Mouse (Mus musculus): ENCODE data around the gene Gm8439.

Gm8439 gene

DNA sequence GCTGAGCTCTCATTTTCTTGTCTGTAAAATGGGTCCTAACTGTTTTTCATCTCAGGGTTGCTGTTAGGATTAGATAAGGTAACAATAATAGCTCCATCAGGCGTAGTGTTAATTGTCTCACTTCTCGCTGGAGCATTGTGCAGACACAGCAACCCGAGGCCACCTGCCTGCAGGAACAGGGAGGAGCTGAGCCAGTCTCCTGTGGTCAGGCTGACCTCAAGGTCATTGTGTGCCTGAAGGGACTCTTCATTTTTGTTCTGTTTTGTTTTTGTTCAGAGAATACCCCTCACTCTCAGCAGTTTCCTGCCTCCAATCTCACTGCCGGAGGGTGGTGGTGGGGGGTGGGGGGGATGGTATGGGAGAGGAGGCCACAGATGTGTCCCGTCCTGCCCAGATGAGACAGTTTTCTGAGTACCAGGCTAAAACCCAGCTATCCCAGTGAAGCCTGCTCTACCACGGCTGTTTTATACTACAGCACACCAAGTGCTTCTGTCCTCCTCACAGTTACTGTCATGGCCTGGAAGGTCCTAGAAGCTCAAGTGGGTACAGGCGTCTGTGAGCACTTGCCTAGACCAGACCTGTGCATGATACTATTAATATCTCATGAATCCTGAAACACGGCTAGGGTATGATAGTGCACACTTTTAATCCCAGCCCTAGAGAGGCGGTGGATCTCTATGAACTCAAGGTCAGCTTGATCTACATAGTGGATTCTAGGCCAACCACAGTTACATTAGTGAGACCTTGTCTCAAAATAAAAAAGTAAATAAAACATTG, 23.9 kb downstream of the Gm8439 start:
- no peak for DNase-seq (ENCODE audit: low spot score)

DNA sequence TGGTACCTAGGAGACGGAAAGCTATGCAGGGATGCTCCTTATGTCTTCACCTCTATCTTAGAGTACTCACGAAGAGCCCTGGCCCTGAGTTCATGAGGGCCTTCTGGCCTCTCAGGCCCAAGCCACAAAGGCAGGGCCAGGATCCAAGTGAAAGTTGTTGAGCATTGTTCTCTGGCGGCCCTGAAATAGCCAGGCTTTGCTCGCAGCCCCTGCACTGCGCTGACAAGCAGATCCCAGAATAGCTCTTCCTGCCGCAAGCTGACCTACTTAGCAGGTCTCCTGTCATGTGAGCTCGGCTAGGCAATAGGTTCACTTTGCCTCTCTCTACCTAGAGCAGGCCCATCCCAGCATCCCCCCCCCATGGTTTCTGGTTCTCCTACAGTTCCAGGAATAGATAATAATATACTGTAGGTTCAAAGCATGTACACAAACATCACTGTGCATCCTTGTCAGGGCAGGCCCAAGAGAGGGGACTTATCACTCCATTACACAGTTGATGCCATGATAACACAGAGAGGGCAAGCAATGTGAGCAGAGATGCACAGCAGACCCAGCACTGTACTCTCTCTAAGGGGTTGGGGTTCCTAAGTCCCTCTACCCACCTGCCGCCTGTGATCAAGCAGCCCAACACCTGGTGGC, 25.3 kb downstream of the Gm8439 start:
- DNase-seq (ENCODE audit: low spot score) = no peak

DNA sequence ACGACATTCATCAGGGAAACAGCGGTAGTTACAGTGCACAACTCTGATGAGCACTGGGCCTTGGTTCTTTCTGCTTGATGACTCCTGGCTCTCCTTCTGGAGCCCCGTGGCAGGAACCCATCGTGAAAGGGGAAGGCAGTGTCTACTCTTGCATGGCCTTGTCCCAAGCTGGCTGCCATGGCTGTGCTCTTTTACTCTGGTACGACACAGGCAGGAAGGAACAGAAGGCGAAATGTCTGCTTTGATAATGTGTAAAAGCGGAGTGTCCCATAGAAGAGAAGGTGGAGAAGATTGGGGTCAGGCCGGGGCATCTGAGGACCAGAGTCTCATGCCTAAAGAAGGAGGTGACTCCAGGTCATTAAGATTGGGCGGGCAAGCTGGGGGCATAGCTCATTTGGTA, 26.1 kb downstream of the Gm8439 start:
- no peak for DNase-seq (ENCODE audit: low spot score)

DNA sequence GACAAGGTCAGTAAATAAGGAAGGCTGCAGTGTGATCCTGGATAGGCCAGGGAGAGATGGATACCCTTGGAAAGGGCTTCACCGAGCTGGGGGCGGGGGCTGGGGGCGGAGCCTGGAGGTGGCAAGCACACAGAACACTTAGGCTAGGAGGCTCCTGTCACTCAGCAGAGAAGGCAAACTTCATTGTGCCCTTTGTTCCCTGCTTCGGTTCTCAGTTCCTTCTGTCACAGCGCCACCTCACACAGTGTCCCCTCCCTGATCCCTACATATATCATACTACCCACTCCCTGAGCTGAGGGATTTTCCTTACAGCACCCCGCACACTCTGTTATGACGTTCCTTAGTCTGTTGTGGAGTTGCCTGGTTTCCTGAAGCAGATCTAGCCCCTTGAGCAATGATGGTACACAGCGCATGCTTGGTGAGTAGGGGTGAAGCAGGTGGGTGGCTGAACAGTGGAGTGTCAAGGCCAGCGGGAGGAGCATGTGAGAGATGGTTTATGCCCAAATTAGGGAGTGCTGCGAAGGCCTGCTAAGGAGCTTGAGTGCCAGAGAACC, 27.1 kb downstream of the Gm8439 start:
- DNase-seq (ENCODE audit: low spot score) = no peak

DNA sequence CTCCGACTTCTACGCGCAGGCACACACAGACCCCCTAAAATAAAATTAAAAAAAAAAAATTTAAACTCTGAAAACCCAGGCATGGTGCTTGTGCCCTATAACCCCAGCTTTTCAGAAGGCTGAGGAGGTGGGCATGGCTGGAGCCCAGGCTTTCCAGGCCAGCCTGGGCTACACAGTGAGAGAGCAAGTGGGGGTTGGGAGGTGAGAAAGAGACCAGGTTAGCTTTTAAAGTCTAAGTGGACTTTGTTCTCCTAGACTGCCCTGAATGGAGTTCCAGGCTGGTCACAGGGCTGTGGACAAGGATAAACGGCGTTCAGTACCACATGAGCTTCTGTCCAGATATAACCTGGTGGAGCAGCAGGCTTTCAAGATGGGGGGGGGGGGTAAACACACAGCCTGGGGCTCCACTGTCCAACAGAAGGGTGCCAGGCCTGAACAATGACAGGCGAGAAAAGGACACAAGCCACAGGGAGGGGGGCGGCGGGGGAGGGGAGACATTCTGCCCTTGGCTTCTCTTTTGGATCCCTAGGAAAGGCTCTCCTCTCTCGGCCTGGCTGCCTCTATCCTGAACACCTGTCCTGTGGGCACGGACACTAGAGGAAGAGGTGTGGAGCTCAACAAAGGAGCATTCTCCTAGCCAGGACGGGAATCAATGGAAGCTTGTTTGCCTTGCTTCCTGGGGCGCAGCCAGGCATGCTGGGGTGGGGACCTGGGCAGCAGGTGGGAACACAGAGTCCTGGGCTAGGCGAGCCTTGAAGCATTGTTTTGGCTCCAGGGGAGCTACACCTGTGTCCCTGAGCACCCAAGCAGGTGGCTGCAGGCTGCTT, 27.9 kb downstream of the Gm8439 start:
- DNase-seq (ENCODE audit: low spot score) = no peak

DNA sequence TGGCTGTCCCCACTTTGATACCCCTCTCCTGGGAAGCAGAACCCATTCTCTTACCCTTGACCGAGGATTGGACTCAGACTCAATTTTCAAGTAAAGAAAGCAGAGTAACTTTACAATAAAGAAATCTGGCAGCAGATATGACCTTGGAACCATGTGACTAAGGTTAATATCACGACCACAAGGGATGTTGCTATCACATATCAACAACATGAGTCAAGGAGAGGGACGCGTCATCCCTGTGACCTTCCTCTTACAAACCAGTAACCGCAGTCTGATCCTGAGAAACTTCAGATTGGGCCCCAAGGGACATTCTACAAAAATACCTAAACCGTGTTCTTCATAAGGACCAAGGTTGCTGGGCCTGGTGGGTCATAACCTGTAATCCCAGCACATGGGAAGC, 39.2 kb downstream of the Gm8439 start:
- DNase-seq (ENCODE audit: low spot score) = no peak

DNA sequence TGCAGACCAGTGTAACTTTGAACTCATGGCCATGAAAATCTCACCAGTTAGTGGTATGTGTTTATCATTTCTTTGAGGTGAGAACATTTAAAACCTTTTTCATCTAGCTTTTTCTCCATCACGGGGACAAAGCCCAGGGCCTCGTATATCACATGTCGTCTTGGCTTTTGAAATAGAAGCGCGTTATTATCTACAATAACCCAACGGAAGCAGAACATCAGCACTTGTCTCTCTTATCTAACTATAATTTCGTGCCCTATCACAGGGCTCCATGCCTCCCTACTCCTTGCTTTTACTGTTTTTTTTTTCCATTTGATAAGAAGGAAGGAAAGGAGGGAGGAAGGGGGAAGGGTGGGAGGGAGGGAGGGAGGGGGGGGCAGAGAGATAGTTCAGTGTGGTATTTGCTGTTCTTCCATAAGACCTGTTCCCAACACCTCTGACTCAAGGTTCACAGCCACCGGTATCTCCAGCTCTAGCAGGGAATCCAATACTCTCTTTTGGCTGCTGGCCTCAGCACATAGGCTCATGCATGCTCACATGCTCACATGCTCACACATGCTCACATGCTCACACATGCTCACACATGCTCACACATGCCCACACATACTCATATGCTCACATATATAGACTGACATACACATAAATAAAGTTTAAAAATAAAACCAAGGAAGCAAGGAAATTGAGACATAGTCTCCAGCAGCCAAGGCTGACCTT, 41.8 kb downstream of the Gm8439 start:
- DNase-seq (ENCODE audit: low spot score) = no peak

DNA sequence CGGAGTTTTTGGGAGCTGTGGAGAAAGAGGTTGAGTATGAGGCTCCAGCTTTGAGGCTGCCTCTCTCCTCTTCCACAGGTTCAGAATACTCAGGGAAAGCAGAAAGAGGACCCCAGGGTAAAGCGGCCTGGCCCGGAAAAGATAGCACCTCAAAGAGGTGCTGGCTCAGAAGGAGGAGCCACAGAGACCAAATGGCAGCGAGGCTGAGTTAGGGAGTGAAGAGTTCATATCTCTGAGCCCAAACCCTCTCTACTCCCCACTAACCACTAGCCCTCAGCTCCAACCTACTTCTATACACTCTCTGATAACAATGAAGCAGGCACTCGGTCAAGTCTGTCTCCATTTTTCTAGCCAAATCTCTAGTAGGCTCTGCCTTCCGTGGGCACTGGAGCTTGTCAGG, 43.3 kb downstream of the Gm8439 start:
- DNase-seq (ENCODE audit: low spot score) = no peak

DNA sequence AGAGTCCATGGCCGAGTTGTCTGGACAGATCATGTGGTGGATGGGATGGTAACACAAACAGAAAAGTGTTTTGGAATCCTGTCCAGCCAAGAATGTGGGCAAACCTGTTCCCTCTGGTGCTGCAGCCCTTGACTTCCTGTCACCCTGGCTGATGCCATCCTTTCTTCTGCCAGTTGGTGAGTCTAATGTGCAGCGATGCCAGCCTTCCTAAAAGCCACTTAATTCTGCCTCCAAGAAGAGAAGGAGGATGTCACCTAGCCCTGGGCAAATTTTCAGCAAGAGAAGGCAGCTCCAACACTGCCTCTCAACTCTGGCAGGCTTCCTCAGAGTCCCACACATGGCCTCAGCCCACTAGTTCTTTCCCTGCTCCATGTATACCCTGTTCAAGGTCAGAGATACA, 46.8 kb downstream of the Gm8439 start:
- DNase-seq (ENCODE audit: low spot score) = no peak

DNA sequence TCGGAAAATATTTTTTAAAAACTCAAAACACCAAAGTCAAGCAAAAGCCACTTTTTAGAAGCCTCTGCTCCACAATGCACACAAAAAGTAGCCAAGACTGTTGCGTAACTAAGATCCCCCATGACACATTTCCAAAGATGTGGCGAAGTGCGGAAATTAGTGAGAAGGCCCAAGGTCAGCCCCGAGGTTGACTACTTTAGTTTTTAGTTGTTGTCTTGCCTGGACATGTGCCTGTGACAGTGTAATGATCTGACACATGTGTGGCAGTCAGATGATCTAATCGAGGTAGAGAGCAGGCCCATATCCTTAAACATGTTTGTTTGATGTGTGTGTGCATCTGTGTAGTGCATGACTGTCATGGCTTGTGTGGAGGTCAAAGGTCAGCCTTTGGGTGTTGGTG, 53.4 kb downstream of the Gm8439 start:
- no peak for DNase-seq (ENCODE audit: low spot score)

DNA sequence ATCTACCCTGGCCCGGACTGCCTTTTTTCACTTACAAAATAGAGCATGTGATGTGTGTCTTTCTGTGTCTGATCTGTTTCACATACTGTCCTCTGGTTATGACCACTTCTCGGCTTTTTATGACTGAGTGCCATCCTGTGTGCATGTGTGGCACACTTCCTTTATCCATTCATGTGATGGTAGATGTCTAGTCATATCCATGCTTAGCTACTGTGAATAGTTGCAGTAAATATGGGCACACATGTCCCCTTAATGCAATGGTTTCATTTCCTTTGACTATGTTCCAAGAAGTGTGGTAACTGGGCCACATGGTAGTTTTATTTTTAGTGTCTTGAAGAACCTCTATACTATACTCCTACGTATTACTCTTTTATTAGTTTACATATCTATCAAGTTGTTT, 55.4 kb downstream of the Gm8439 start:
- no peak for DNase-seq (ENCODE audit: low spot score)

DNA sequence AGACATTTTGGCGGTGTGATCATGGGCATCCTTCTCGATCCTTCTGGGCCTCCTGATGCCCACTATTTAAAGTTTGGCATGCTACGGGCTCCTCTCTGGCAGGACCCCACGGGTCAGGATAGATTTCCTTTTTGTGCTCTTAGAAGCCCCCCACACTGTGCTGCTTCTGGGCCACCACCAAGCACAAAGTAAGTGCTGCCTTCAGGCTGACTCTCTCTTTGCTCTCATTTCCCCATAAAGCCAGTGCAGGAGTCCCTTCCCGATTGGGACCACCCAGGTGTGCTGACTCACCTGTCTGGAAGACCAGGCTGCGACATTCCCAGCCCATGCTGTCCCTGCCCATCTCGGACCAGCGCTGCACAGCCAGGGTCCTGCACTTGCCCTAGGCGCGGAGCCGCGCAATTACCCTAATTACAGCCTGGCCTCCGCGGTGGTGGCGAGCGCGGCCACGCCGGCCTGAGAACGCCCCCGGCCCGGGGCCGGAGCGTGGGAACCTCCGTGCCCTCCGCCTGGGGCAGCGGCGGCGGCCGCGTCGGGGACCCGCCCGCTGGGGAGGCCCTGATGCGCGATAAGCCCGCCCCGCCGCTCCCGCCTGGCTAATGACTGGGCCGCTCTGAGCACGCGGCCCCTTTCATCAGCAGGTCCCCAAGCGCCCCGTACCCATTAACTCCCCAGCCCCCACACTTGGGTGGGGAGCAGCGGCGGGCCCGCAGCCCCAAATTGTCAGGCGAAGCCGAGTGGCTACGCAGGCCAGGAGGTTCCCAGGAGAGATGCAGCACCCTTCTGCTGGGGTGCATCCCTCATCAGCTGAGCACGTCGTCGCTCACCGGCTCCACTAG, 61.0 kb downstream of the Gm8439 start:
- DNase-seq (ENCODE audit: low spot score) = no peak

DNA sequence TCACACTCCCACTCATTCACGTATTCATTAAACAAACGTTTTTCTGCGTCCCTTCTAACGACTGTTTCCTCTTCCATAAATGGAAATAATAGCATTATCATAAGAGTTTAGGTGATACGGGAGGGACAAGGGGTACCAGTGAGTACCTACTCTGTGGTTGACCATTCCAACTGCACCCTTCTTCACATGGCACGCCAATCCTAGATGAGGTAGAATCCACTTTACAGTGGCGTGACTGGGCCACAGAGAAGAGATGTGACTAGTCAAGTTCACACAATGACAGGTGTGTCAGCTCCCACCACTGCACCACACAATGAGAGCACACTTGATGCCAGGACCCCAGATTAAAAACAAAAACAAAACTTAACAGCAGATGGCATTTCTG, 61.7 kb downstream of the Gm8439 start:
- no peak for DNase-seq (ENCODE audit: low spot score)

DNA sequence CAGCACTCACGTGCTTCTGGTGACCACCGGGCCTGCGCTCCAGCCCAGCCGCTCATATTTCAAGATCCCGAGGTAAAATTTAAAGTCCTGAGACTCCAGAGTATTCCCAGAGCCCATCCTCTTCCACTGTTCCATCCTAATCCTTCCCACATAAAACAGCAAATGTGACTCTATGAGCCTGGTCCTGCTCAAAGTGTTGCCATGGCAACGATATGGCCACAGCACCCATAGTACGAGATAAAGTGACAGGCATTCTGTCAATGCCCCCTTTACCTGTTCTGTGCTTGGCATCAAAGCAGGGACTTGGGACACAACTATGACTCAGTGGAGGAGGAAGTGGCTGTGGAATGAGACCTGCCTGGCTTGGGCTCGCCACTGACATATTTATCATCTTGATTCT, 67.4 kb downstream of the Gm8439 start:
- no peak for DNase-seq (ENCODE audit: low spot score)
